Mouse (Mus musculus) forebrain, embryonic 15.5 days (tissue): ENCODE measurements around the gene Madd. TPM values are rescaled to one million over a fixed set of nuclear protein-coding genes. Genes with fewer than 3 reads are reported as not detected.

Experiments
- ATAC-seq: fragments of 200-750 bp; cut with Nextera tagmentation; replicated peaks from 2 replicates; pipeline ENCODE4 v1.8.0; 2017; ENCODE audit warnings: mild to moderate bottlenecking, moderate TSS enrichment, moderate library complexity
- H3K27ac ChIP-seq: fragments of 300-500 bp; sonication (generic); replicated peaks from 2 replicates; pipeline ENCODE4 v1.5.1; 2015; ENCODE audit warnings: mild to moderate bottlenecking, inconsistent platforms
- H3K27me3 ChIP-seq: fragments of 300-500 bp; sonication (generic); 2 replicates; pipeline ENCODE4 v1.6.1; 2015; ENCODE audit warnings: inconsistent platforms
- H3K36me3 ChIP-seq: fragments of 300-500 bp; sonication (generic); 2 replicates; pipeline ENCODE4 v1.6.1; 2015; ENCODE audit warnings: mild to moderate bottlenecking, inconsistent platforms
- H3K4me1 ChIP-seq: fragments of 300-500 bp; sonication (generic); 2 replicates; pipeline ENCODE4 v1.6.1; 2015; ENCODE audit warnings: inconsistent platforms
- H3K4me2 ChIP-seq: fragments of 300-500 bp; sonication (generic); replicated peaks from 2 replicates; pipeline ENCODE4 v1.6.1; 2015; ENCODE audit warnings: mild to moderate bottlenecking, inconsistent platforms
- H3K4me3 ChIP-seq: fragments of 300-500 bp; sonication (generic); 2 replicates; pipeline ENCODE4 v1.5.1; 2015; ENCODE audit warnings: mild to moderate bottlenecking, inconsistent platforms
- H3K9ac ChIP-seq: fragments of 300-500 bp; sonication (generic); replicated peaks from 2 replicates; pipeline ENCODE4 v1.6.1; 2015; ENCODE audit warnings: mild to moderate bottlenecking, inconsistent platforms
- H3K9me3 ChIP-seq: fragments of 300-500 bp; sonication (generic); 2 replicates; pipeline ENCODE4 v1.6.1; 2016; ENCODE audit warnings: inconsistent platforms
- WGBS: fragments of 180-500 bp; shearing (Covaris S2); methylation state at CpG from one replicate; pipeline ENCODE4 v1.1.7; 2015; ENCODE audit warnings: mixed read lengths; 5-methylcytosine and 5-hydroxymethylcytosine counted together
- polyA plus RNA-seq: library from polyadenylated mRNA; unstranded; fragments of >200 nt; fragmentation: Nextera tagmentation; extraction: Ambion mirVana; gene quantifications from 2 replicates; pipeline ENCODE4 v1.2.1, GENCODE M21; 2015

Madd gene
- polyA plus RNA-seq, 1 experiment from 2014 or later: 49.8 TPM

GRCm38 (mm10) chr2:91167629-91168028, 16.0 kb downstream of the Madd start:
- Histone ChIP-seq H3K27ac (no peak overlapping the region), H3K27me3 (no peaks in the 10 kb centered on the region), H3K36me3 (peaks cover 90% of the 10 kb centered on the region), H3K9ac (no peak overlapping the region), H3K4me3 (no peak overlapping the region), H3K9me3 (no peaks in the 10 kb centered on the region), H3K4me1 (no peaks in the 10 kb centered on the region), H3K4me2 (no peak overlapping the region)
- 80% methylated on average over 4 of the region's 4 CpGs for WGBS
- no peak for ATAC-seq

GRCm38 (mm10) chr2:91164991-91165390, 18.6 kb downstream of the Madd start:
- no peaks in the 10 kb centered on the region for H3K9me3 ChIP-seq
- 89% methylated on average over 6 of the region's 6 CpGs for WGBS
- no peak for ATAC-seq

GRCm38 (mm10) chr2:91163532-91163931, 20.1 kb downstream of the Madd start:
- no peaks in the 10 kb centered on the region for H3K4me1 ChIP-seq
- 93% methylated on average over 5 of the region's 5 CpGs for WGBS
- no peak for ATAC-seq
- H3K36me3 ChIP-seq: peaks cover 89% of the 10 kb centered on the region
- no peaks in the 10 kb centered on the region for H3K27me3 ChIP-seq
- H3K27ac ChIP-seq: no peak overlapping the region
- H3K9me3 ChIP-seq: no peaks in the 10 kb centered on the region
- H3K9ac ChIP-seq: no peak overlapping the region
- no peak overlapping the region for H3K4me3 ChIP-seq
- no peak overlapping the region for H3K4me2 ChIP-seq

More at GRCm38 (mm10) chr2:91164991-91165390, 18.6 kb downstream of the Madd start:
- Histone ChIP-seq H3K4me3 (no peak overlapping the region), H3K9ac (no peak overlapping the region), H3K27me3 (no peaks in the 10 kb centered on the region), H3K36me3 (peaks cover 92% of the 10 kb centered on the region), H3K4me1 (no peaks in the 10 kb centered on the region), H3K4me2 (no peak overlapping the region), H3K27ac (no peak overlapping the region)

- no peak for ATAC-seq
- no peak overlapping the region for H3K4me2 ChIP-seq
- WGBS: 90% methylated on average over 4 of the region's 4 CpGs
- no peaks in the 10 kb centered on the region for H3K4me1 ChIP-seq
- H3K4me3 ChIP-seq: no peak overlapping the region
- no peak overlapping the region for H3K9ac ChIP-seq
- peaks cover 89% of the 10 kb centered on the region for H3K36me3 ChIP-seq
- no peaks in the 10 kb centered on the region for H3K27me3 ChIP-seq
- H3K9me3 ChIP-seq: no peaks in the 10 kb centered on the region
- no peak overlapping the region for H3K27ac ChIP-seq
Measured at GRCm38 (mm10) chr2:91162952-91163351, 20.7 kb downstream of the Madd start.

- Histone ChIP-seq H3K27me3 (no peaks in the 10 kb centered on the region), H3K9ac (no peak overlapping the region), H3K4me2 (no peak overlapping the region), H3K36me3 (peaks cover 89% of the 10 kb centered on the region), H3K4me1 (no peaks in the 10 kb centered on the region), H3K4me3 (no peak overlapping the region), H3K27ac (no peak overlapping the region), H3K9me3 (no peaks in the 10 kb centered on the region)
- 93% methylated on average over 6 of the region's 6 CpGs for WGBS
- ATAC-seq: no peak
Measured at GRCm38 (mm10) chr2:91160591-91160990, 23.0 kb downstream of the Madd start.

GRCm38 (mm10) chr2:91157002-91157752, 26.5 kb downstream of the Madd start:
- 37% methylated on average over 6 of the region's 6 CpGs for WGBS
- ATAC-seq: no peak
- H3K36me3 ChIP-seq: peaks cover 87% of the 10 kb centered on the region

GRCm38 (mm10) chr2:91154091-91154490, 29.5 kb downstream of the Madd start:
- no peaks in the 10 kb centered on the region for H3K27me3 ChIP-seq
- WGBS: 92% methylated on average over 3 of the region's 3 CpGs
- no peak overlapping the region for H3K4me3 ChIP-seq
- H3K27ac ChIP-seq: no peak overlapping the region
- H3K9ac ChIP-seq: no peak overlapping the region
- no peaks in the 10 kb centered on the region for H3K4me1 ChIP-seq
- peaks cover 72% of the 10 kb centered on the region for H3K36me3 ChIP-seq
- H3K4me2 ChIP-seq: no peak overlapping the region
- no peak for ATAC-seq
- H3K9me3 ChIP-seq: no peaks in the 10 kb centered on the region

More at GRCm38 (mm10) chr2:91157002-91157752, 26.5 kb downstream of the Madd start:
- Histone ChIP-seq H3K9me3 (no peaks in the 10 kb centered on the region), H3K27me3 (no peaks in the 10 kb centered on the region), H3K4me3 (no peak overlapping the region), H3K4me1 (no peaks in the 10 kb centered on the region), H3K4me2 (no peak overlapping the region), H3K27ac (no peak overlapping the region), H3K9ac (no peak overlapping the region)

- Histone ChIP-seq H3K4me2 (no peak overlapping the region), H3K4me3 (no peak overlapping the region), H3K27me3 (no peaks in the 10 kb centered on the region), H3K4me1 (no peaks in the 10 kb centered on the region), H3K27ac (no peak overlapping the region), H3K36me3 (peaks cover 71% of the 10 kb centered on the region), H3K9ac (no peak overlapping the region), H3K9me3 (no peaks in the 10 kb centered on the region)
- ATAC-seq: no peak
- 90% methylated on average over 3 of the region's 3 CpGs for WGBS
Measured at GRCm38 (mm10) chr2:91152885-91153377, 30.7 kb downstream of the Madd start.

- Histone ChIP-seq H3K27ac (no peak overlapping the region), H3K4me1 (no peaks in the 10 kb centered on the region), H3K27me3 (no peaks in the 10 kb centered on the region), H3K36me3 (peaks cover 68% of the 10 kb centered on the region), H3K4me3 (no peak overlapping the region), H3K9ac (no peak overlapping the region), H3K9me3 (no peaks in the 10 kb centered on the region), H3K4me2 (no peak overlapping the region)
- no peak for ATAC-seq
- 68% methylated on average over 1 of the region's 1 CpGs for WGBS
Measured at GRCm38 (mm10) chr2:91151331-91151730, 32.3 kb downstream of the Madd start.

- H3K4me1 ChIP-seq: no peaks in the 10 kb centered on the region
- no peaks in the 10 kb centered on the region for H3K9me3 ChIP-seq
- no peak overlapping the region for H3K9ac ChIP-seq
- H3K4me2 ChIP-seq: no peak overlapping the region
- H3K27ac ChIP-seq: no peak overlapping the region
- H3K27me3 ChIP-seq: no peaks in the 10 kb centered on the region
- peaks cover 69% of the 10 kb centered on the region for H3K36me3 ChIP-seq
- H3K4me3 ChIP-seq: no peak overlapping the region
- no peak for ATAC-seq
Measured at GRCm38 (mm10) chr2:91148101-91148500, 35.5 kb downstream of the Madd start.

GRCm38 (mm10) chr2:91143401-91143800, 40.2 kb downstream of the Madd start:
- Histone ChIP-seq H3K4me1 (no peaks in the 10 kb centered on the region), H3K4me3 (no peak overlapping the region), H3K4me2 (no peak overlapping the region), H3K36me3 (peaks cover 76% of the 10 kb centered on the region), H3K9me3 (no peaks in the 10 kb centered on the region), H3K9ac (no peak overlapping the region), H3K27me3 (no peaks in the 10 kb centered on the region), H3K27ac (no peak overlapping the region)
- ATAC-seq: no peak
- 95% methylated on average over 11 of the region's 11 CpGs for WGBS

GRCm38 (mm10) chr2:91142920-91143319, 40.7 kb downstream of the Madd start:
- no peak overlapping the region for H3K4me3 ChIP-seq
- H3K27ac ChIP-seq: no peak overlapping the region
- peaks cover 79% of the 10 kb centered on the region for H3K36me3 ChIP-seq
- H3K27me3 ChIP-seq: no peaks in the 10 kb centered on the region
- no peak overlapping the region for H3K4me2 ChIP-seq
- 91% methylated on average over 6 of the region's 6 CpGs for WGBS
- H3K4me1 ChIP-seq: no peaks in the 10 kb centered on the region
- ATAC-seq: no peak
- no peaks in the 10 kb centered on the region for H3K9me3 ChIP-seq
- H3K9ac ChIP-seq: no peak overlapping the region

- H3K4me3 ChIP-seq: no peak overlapping the region
- no peak overlapping the region for H3K4me2 ChIP-seq
- no peaks in the 10 kb centered on the region for H3K4me1 ChIP-seq
- WGBS: 65% methylated on average over 8 of the region's 8 CpGs
- ATAC-seq: no peak
- H3K9me3 ChIP-seq: no peaks in the 10 kb centered on the region
- H3K36me3 ChIP-seq: peaks cover 58% of the 10 kb centered on the region
- no peak overlapping the region for H3K9ac ChIP-seq
- no peak overlapping the region for H3K27ac ChIP-seq
- no peaks in the 10 kb centered on the region for H3K27me3 ChIP-seq
Measured at GRCm38 (mm10) chr2:91139764-91140163, 43.9 kb downstream of the Madd start.
